ENCODE assay signal across 9 mouse cellular contexts in the genomic region with DNA sequence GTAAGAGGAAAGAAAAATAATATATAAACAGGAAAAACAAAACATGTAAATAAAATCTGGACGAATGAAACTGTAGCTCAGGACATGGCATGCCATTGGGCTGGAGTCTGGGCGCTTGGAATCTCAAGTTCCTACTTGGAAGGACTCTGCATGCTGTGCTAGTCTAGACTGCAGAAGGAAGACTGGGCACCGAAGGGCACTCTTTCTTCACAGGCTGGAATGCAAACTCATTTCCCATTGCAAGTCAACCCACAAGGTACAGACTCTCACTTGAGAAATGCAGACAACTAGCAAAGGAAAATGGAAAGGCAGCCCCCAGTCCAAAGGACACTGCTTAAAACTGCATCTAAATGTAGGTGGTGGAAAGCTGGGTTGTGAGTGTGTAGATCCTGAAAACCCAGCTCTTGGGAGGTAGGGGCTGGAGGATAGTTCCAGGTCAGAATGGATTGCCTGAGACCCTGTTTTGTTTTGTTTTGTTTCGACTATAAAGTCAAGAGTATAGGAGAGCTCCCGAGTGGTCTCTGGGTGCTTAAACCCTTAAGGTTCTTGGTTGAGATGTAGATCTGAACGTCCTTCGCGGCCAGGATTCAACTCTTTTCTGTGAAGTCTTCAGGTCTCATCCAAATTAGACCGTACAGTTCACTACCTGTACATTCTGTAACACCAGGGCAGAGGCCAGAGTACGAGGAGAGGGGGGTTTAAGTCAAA. TPM values are rescaled to one million over a fixed set of nuclear protein-coding genes. Genes with fewer than 3 reads are reported as not detected.
DNase-seq lines count a peak whose midpoint lies in the region; ATAC-seq and TF ChIP-seq lines count a peak whose summit lies in the region.
"Had no signal": no experiment of that assay in that cellular context is flagged by ENCODE, and none has a peak within 500 bp of the region (broad histone marks: within the 10 kb centered on the region; RNA-seq: fewer than 3 reads in every experiment).

No protein-coding gene starts in this region.

- ATAC-seq in kidney, postnatal 0 days (replicated peaks; ENCODE audit: low FRiP score, low read depth), result no peak; the same call in 1 of the 2 replicates
- no peak for ATAC-seq in neural tube, embryonic 12.5 days (ENCODE audit: low FRiP score, low read depth)

- H3K9me3 ChIP-seq in forebrain, embryonic 10.5 days, result no peaks in the 10 kb centered on the region
- no peaks in the 10 kb centered on the region for H3K9me3 ChIP-seq in kidney, postnatal 0 days (replicated peaks; ENCODE audit: low read length)
- H3K9me3 ChIP-seq in neural tube, embryonic 12.5 days, result no peaks in the 10 kb centered on the region

- H3K4me1 ChIP-seq in forebrain, embryonic 10.5 days, result peaks cover 31% of the 10 kb centered on the region
- H3K4me1 ChIP-seq in kidney, postnatal 0 days (replicated peaks; ENCODE audit: insufficient read depth, low read length), result peaks cover 15% of the 10 kb centered on the region
- peaks cover 18% of the 10 kb centered on the region; the same call in 1 of the 2 replicates for H3K4me1 ChIP-seq in neural tube, embryonic 12.5 days

- DNase-seq in layer of hippocampus, adult 2 months (ENCODE audit: low spot score in 2 of 2), result no peak
- no peak for DNase-seq in layer of hippocampus, postnatal 10 days (ENCODE audit: low spot score in 2 of 2)
- no peak for DNase-seq in forebrain, embryonic 10.5 days (ENCODE audit: extremely low spot score, low spot score)
- no peak for DNase-seq in kidney, postnatal 0 days (ENCODE audit: low spot score)
- DNase-seq in cerebellum, postnatal 4 days (ENCODE audit: low spot score in 2 of 2), result no peak
- no peak for DNase-seq in spleen, adult 12 weeks (ENCODE audit: low spot score)
- DNase-seq in adrenal gland, adult 2 months, result no peak
- DNase-seq: gastrocnemius, postnatal 10 days had no signal

- H3K9ac ChIP-seq in kidney, postnatal 0 days (ENCODE audit: low read depth, low read length), result 0 out of 2 replicates have a peak overlapping the region, but pooled peaks have one; percentile 43
- no peak overlapping the region for H3K9ac ChIP-seq in neural tube, embryonic 12.5 days

- peak overlapping the region; percentile 57 for H3K4me3 ChIP-seq in layer of hippocampus, adult 2 months
- H3K4me3 ChIP-seq in forebrain, embryonic 10.5 days, result peak overlapping the region; percentile 53
- H3K4me3 ChIP-seq in kidney, postnatal 0 days (replicated peaks; ENCODE audit: low read depth, low read length), result peak overlapping the region; percentile 22
- no peak overlapping the region for H3K4me3 ChIP-seq in neural tube, embryonic 12.5 days

- 38% methylated on average over 10 of the region's 10 CpGs for WGBS in forebrain, embryonic 10.5 days
- 42% methylated on average over 10 of the region's 10 CpGs for WGBS in kidney, postnatal 0 days
- WGBS in neural tube, embryonic 12.5 days, result 37% methylated on average over 10 of the region's 10 CpGs

- H3K27ac ChIP-seq in layer of hippocampus, adult 2 months, result peak overlapping the region; percentile 85
- peak overlapping the region; percentile 85 for H3K27ac ChIP-seq in forebrain, embryonic 10.5 days
- H3K27ac ChIP-seq in kidney, postnatal 0 days, result no peak overlapping the region
- H3K27ac ChIP-seq in neural tube, embryonic 12.5 days, result no peak overlapping the region

- H3K27me3 ChIP-seq in forebrain, embryonic 10.5 days (ENCODE audit: poor library complexity, severe bottlenecking), result peaks cover 14% of the 10 kb centered on the region
- no peaks in the 10 kb centered on the region for H3K27me3 ChIP-seq in kidney, postnatal 0 days (ENCODE audit: insufficient read depth, low read length)
- H3K27me3 ChIP-seq in neural tube, embryonic 12.5 days (replicated peaks), result no peaks in the 10 kb centered on the region

- H3K36me3 ChIP-seq in forebrain, embryonic 10.5 days (replicated peaks), result no peaks in the 10 kb centered on the region
- H3K36me3 ChIP-seq in kidney, postnatal 0 days (ENCODE audit: insufficient read depth, low read length), result no peaks in the 10 kb centered on the region
- no peaks in the 10 kb centered on the region for H3K36me3 ChIP-seq in neural tube, embryonic 12.5 days

- no peak for TF ChIP-seq CTCF in layer of hippocampus, adult 2 months (conservative IDR thresholded peaks at IDR 0.05)
- no peak for TF ChIP-seq CTCF in kidney, postnatal 0 days (IDR thresholded peaks at IDR 0.05; ENCODE audit: low read depth)

- H3K4me2 ChIP-seq in kidney, postnatal 0 days (ENCODE audit: low read length), result peak overlapping the region; percentile 65
- H3K4me2 ChIP-seq in neural tube, embryonic 12.5 days (replicated peaks), result peak overlapping the region; percentile 54

RNA-seq across cellular contexts. Expression of gene Gcnt2, which starts 26.5 kb away (rescaled TPM):
- total RNA-seq in layer of hippocampus, adult 2 months (2021), result 10 to 100 TPM; 16.3 to 17.0 TPM
- 10 to 100 TPM; 11.1 to 13.2 TPM for total RNA-seq in layer of hippocampus, postnatal 10 days (2021)
- 2.2 and 3.0 TPM in 2 replicates for polyA plus RNA-seq in forebrain, embryonic 10.5 days (2016; fragmentation: Nextera tagmentation; extraction: Ambion mirVana)
- 7.1 and 7.3 TPM in 2 replicates for polyA plus RNA-seq in kidney, postnatal 0 days (2015; fragmentation: Nextera tagmentation; extraction: Ambion mirVana)
- 4.7 and 4.8 TPM in 2 replicates for polyA plus RNA-seq in neural tube, embryonic 12.5 days (2016; fragmentation: Nextera tagmentation; extraction: Ambion mirVana)
- 1 to 10 TPM; 6.7 to 8.5 TPM for total RNA-seq in adrenal gland, adult 2 months (2021)
- polyA plus RNA-seq in adrenal gland, adult 2 months (2012; rRNA removed), result 0.66 and 0.97 TPM in 2 replicates

Comparison
In these comparisons a context has a peak if more than half of its experiments do, and no peak if none do; other contexts are left out.
1. H3K27ac ChIP-seq: peak in layer of hippocampus, adult 2 months (single experiment) and forebrain, embryonic 10.5 days (single experiment); none in kidney, postnatal 0 days (single experiment) and neural tube, embryonic 12.5 days (single experiment).